Mouse (Mus musculus): ENCODE results near the gene Gm42421. TPM values are rescaled to one million over a fixed set of nuclear protein-coding genes. Genes with fewer than 3 reads are reported as not detected.

The Gm42421 gene
- polyA plus RNA-seq, 1 experiment from 2014 or later = 1.9 TPM

- 17% methylated on average over 9 of the region's 9 CpGs for WGBS
- Histone ChIP-seq H3K4me1 (peaks cover 7% of the 10 kb centered on the region), H3K9ac (no peak overlapping the region), H3K36me3 (replicated peaks) (peaks cover 14% of the 10 kb centered on the region), H3K27me3 (no peaks in the 10 kb centered on the region), H3K27ac (no peak overlapping the region), H3K4me3 (replicated peaks) (no peak overlapping the region), H3K4me2 (no peak overlapping the region), H3K9me3 (no peaks in the 10 kb centered on the region)
- ATAC-seq (ENCODE audit: low FRiP score) = no peak
Measured at GRCm38 (mm10) chr5:143980858-143981257, 52.9 kb downstream of the Gm42421 start.

GRCm38 (mm10) chr5:143982361-143982760 lies 54.4 kb downstream of the Gm42421 start:
- Histone ChIP-seq H3K4me2 (no peak overlapping the region), H3K4me1 (peaks cover 7% of the 10 kb centered on the region), H3K27ac (no peak overlapping the region), H3K9ac (no peak overlapping the region), H3K27me3 (no peaks in the 10 kb centered on the region), H3K9me3 (no peaks in the 10 kb centered on the region), H3K4me3 (replicated peaks) (no peak overlapping the region), H3K36me3 (replicated peaks) (peaks cover 29% of the 10 kb centered on the region)
- WGBS = 87% methylated on average over 2 of the region's 2 CpGs
- ATAC-seq (ENCODE audit: low FRiP score) = no peak

DNA sequence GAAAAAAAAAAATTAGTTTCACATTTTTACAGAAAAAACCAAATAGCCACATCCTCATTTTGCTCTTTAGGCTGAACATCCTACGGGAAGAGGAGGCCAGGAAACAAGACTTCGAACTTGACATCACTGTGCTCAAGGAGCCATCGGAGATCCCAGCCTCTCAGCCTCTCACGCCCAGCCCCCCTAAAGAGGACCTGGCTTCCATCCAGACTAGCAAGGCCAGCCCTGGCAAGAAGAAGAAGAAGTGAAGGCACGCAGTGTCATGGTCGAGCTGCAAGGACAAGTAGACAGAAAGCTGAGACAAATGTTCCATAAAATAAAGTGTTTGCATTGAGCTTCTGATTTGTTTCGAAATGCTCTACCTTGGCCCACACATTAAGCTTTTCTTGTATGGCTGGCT lies 57.4 kb downstream of the Gm42421 start:
- H3K4me2 ChIP-seq = no peak overlapping the region
- WGBS = 94% methylated on average over 7 of the region's 7 CpGs
- no peak overlapping the region for H3K9ac ChIP-seq
- no peaks in the 10 kb centered on the region for H3K27me3 ChIP-seq
- H3K4me1 ChIP-seq = peaks cover 7% of the 10 kb centered on the region
- H3K27ac ChIP-seq = no peak overlapping the region
- no peak for ATAC-seq (ENCODE audit: low FRiP score)
- no peaks in the 10 kb centered on the region for H3K9me3 ChIP-seq
- H3K4me3 ChIP-seq (replicated peaks) = no peak overlapping the region
- H3K36me3 ChIP-seq (replicated peaks) = peaks cover 59% of the 10 kb centered on the region

Other genes starting within 250 kb of the Gm42421 start
- 33.0 and 34.5 TPM in 2 replicates for gene Usp42, start 195.9 kb upstream of the Gm42421 start, polyA plus RNA-seq (2016; fragmentation: Nextera tagmentation; extraction: Ambion mirVana)
- 44.7 and 46.2 TPM in 2 replicates for gene Eif2ak1, start 110.4 kb upstream of the Gm42421 start, polyA plus RNA-seq (2016; fragmentation: Nextera tagmentation; extraction: Ambion mirVana)
- 0.46 and 0.66 TPM in 2 replicates for gene Ankrd61, start 30.5 kb upstream of the Gm42421 start, polyA plus RNA-seq (2016; fragmentation: Nextera tagmentation; extraction: Ambion mirVana)
- 85.0 and 88.6 TPM in 2 replicates for gene Aimp2, start 18.3 kb upstream of the Gm42421 start, polyA plus RNA-seq (2016; fragmentation: Nextera tagmentation; extraction: Ambion mirVana)
- 35.2 and 38.5 TPM in 2 replicates for gene Pms2, start 18.2 kb upstream of the Gm42421 start, polyA plus RNA-seq (2016; fragmentation: Nextera tagmentation; extraction: Ambion mirVana)
- gene Rsph10b, start 4.9 kb downstream of the Gm42421 start, polyA plus RNA-seq (2016; fragmentation: Nextera tagmentation; extraction: Ambion mirVana) = 2.2 and 3.4 TPM in 2 replicates
- 110 and 113 TPM in 2 replicates for gene Ccz1, start 86.7 kb downstream of the Gm42421 start, polyA plus RNA-seq (2016; fragmentation: Nextera tagmentation; extraction: Ambion mirVana)
- not detected in 2 replicates for gene Ocm, start 98.5 kb downstream of the Gm42421 start, polyA plus RNA-seq (2016; fragmentation: Nextera tagmentation; extraction: Ambion mirVana)
- 9.5 and 10.3 TPM in 2 replicates for gene Lmtk2, start 172.3 kb downstream of the Gm42421 start, polyA plus RNA-seq (2016; fragmentation: Nextera tagmentation; extraction: Ambion mirVana)